Mouse (Mus musculus) induced T-regulatory cell, adult 2 months (primary cell): ENCODE data around the gene Hes7.
"Not testable (repeated sequence)": the region's sequence is repeated elsewhere in the genome, so short reads cannot be mapped to it uniquely, and the experiment has no call there.

Experiments
- DNase-seq: peaks from one replicate; pipeline ENCODE4 v3.0.0-alpha.2; 2012; ENCODE audit warnings: low read depth

Gene Hes7

DNA sequence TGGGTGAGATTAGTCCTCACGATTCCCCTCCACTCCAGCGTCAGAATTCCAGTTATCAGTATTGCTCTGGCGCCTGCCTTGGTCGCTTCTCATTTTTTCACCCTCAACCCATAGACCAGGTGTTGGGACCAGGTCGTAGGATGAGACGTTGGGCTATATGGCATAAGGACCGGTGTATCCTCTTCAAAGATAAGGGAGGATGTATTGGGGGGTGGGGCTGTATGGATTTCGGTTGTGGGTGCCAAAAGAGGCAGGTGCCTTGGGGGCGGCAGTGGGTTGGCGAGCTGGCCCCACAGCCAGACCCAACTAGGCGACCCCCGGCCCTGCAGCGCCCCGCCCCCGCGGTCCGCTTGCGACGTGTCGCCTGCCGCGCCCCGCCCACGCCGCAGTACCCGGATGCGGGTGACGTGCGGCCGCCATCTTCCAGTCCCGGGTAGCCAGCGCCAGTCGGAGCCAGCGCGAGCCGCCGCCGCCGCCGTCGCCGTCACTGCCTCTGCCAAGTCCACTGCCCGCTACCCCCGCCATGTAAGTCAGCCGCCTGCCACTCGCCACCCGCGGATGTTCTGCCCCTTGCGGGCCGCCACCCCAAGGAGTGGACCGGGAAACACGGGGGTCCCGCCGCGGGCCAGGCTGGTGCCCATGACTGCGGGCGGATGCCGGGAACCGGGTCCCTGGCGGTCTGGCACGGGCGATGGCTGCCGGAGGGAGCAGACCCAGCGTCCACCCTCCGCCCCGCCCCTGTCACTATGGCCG lies 31.9 kb upstream of the Hes7 start, which contains the start of gene Vamp2:
TSS of gene Vamp2 (plus strand) at position 388 of the 753 bp plus-strand sequence.
- DNase-seq: peak; percentile 94

DNA sequence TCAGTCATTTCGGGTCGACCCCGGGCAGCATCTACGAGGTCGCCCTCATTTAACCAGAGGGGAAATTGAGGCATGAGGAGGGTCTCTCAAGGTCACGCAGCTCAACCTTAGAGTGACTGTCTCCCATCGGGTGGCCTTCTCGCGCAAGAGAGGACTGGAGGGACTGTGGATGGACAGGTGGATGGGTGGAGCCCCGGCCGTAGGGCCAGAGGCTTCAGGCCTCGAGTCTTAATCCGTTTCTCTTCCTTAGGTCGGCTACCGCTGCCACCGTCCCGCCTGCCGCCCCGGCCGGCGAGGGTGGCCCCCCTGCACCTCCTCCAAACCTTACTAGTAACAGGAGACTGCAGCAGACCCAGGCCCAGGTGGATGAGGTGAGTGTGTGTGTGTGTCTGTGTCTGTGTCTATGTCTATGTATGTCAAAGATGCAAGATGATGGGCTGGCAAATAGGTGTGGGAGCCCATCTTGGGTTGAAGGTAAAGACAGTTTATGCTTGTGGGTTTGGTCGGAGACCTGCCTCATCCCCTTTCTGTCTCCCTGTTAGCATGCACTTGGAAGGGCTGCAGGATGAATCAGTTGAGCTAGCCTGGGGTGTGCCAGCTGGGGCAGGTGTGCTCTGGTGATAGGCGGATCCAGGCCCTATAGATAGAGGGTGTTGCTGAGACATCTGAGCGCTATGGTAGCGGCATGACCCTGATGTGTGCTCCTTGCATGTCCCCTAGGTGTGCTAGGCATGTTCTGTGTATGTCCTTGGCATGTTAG lies 31.2 kb upstream of the Hes7 start:
- peak; percentile 60 for DNase-seq

DNA sequence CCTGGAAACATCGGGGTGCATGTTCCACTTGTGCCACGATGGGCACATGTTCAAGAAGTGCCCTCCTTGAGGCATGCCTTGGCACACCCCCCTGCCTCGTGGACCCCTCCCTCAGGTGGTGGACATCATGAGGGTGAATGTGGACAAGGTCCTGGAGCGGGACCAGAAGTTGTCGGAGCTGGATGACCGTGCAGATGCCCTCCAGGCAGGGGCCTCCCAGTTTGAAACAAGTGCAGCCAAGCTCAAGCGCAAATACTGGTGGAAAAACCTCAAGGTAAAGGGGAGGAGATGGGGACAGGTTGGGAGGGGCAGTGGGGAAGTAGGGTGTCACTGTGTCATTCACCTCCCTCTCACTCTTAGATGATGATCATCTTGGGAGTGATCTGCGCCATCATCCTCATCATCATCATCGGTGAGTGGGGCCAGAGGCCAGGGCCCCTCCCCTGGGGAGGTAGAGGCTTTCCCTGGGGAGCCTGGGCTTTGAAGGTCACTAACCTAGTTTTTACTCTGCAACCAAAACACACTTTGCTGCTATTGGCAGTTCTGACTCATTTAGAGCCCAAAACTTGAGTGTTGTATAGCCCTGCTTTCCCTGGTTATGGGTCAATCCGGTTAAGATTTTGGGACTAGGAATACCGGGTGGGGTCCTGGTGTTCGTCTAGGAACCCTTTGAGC lies 30.5 kb upstream of the Hes7 start:
- no peak for DNase-seq

DNA sequence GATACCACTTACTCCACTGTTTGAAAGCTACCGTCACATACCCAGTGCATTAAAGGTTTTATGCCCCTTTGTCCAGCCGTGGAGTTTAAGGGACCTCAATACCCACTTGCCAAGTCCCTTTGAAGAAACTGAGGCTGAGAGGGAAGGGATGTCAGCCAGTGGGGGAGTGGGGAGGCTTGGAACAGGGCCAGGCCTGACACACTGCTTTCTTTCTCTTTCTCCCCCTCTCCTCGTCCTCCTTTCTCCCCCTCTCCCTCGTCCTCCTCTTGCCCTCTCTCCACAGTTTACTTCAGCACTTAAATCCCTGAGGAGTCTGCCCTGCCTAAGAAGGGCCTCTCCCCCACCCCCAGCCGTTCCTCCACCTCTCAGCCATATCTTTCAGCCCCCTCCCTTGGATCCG lies 29.8 kb upstream of the Hes7 start:
- DNase-seq: no peak

DNA sequence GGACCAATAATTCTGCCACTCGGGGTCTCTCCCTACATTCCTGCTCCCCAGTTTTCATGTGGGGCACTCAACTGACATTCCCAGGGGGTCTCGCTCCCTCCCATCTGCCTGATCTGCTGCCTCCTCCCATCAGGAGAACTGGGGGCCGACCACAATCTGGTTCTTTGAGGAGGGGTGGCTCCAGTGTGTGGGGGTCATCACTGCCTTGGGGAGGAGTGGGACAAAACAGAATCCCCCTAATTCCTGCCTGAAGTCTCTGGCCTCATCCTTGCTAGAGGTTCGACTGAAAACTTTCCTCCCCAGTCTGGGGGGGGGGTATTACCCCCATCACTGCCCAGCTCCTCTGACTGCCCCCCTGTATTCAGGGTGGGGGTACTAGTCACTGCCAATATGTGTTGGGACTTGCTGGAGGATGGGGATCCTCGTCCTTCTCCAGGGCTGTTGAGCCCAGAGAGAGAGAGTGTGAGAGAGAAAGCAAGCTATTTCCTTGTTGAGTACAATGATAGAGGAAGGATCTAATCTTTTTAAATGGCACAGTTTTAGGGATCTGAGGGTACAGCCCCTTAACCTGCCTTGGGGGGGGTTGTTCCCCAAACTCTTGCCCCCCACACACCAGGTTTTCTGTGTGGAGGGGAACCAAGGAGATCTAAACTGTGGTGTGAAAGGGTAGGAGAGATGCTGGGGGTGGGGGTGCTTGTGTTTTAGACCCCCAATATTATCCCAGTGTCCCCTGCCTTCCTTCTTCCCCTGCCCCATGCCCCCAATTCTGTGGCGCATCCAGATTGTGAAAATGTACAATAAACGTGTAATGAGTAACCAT lies 28.4 kb upstream of the Hes7 start:
- no peak for DNase-seq

DNA sequence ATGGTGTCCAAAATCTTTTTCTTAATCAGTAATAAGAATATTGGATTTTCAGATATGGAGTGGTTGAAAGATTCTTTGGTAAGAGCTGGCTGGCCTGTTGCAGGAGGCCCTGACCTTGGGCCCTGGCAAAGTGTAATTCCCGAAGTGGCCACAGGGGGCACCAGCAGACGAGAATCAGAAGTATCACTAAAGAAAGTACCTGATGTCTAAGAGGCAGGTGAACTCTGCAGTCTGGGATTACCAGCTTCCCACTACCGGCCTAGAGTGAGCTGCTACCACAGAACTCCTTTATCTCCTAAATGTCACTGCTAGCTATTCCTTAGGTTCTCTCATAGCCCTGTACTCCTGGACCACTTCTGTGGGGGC lies 27.8 kb upstream of the Hes7 start:
- DNase-seq: peak; percentile 94

DNA sequence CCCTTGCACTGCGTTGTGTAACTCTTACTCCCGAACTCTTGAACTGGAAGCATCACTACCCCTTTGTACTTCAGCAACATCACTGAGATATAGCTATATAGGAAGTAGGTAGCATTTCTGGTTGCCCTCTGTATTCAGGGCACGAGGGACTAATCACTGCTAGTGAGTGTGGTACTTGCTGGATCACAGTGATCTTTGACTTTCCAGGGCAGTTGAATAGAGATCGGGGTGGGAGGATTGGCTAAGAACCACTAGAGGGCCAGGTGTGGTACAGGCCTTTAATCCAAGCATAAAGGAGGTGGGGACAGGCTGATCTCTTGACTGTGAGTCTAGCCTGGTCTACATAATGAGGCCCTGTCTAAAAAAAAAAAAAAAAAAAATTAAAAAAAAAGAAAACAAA lies 27.3 kb upstream of the Hes7 start:
- peak; percentile 76 for DNase-seq

DNA sequence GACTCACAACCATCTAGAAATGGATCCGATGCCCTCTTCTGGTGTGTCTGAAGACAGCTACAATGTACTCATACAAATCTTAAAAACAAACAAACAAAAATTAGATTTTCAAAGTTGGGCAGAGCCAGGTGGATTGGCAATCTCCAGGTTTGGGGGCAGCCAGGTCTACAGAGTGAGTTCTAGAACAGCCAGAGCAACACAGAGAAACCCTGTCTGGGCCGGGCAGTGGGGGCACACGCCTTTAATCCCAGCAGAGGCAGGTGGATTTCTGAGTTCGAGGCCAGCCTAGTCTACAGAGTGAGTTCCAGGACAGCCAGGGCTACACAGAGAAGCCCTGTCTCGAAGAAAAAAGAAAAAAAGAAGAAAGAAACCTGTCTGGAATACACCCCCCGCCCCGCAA lies 26.3 kb upstream of the Hes7 start:
- not testable (repeated sequence) for DNase-seq

DNA sequence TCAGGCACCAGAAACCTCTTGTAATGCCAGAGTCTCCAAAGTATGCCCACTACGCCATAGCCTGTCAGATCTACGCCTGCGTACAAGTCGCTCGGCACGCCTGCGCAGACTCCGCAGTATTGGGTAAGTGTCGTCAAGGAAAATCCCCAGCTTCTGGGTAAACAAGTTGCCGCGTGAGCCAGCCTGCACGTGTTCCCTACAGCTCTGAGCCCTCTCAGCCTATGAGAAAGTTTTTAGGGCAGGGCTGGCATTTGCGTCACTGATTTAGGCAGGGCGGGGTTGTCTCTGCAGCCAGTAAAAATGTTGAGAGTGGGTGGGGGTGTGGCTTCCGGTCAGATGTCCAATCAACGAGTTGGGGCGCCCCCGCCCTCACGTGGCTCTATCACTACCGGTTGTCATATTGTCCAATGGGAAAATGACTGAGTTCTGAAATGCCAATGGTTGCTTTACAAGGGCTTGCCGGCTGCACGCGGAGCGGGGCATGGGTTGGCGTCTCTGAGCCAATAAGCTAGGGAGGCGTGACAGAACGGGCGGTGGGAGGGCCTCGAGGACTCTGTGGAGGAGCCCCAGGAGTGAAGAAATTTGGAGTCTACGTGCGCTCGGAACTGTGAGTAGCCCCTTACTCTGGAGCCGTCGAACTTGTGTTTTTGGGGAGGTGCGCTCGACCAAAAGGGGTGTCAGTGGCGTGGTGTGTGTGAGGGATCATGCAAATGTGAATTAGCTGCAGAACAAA lies 25.3 kb upstream of the Hes7 start, which contains the start of gene Per1:
TSS of gene Per1 (plus strand) at position 521 of the 733 bp plus-strand sequence.
- DNase-seq: peak; percentile 100

DNA sequence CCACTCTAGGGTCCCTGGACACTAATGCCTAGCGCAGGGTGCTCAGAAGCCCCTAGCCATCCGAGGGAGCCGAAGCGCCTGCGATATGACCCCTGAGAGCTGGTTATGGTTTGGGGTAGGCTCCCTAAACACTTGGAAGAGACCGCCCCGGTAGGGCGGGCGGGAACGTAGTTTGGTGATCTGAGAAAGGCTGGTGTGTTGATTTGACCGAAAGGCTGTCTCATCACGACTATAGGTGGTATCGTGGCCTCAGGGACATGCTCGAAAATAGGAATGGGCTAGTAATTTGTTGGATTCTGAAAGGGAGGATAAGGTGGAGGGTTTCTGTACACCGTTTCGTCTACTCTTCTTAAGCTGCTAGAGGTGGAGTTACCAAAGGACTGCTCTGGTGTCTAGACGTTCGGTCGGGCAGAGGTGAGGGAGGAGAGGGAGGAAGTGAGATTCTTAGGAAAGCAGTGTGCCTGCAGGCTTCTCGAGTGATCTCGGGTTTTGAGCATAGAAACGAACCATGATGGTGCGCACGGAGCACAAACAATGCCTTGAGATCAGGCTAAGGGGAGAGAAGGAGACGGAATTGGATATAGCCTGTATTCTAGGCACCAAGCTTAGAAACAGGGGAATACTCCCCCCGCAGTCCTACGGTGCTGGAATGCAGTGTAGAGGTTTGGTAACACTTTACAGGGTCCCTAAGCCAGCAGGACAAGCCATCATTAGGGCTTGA lies 24.5 kb upstream of the Hes7 start:
- peak; percentile 83 for DNase-seq

DNA sequence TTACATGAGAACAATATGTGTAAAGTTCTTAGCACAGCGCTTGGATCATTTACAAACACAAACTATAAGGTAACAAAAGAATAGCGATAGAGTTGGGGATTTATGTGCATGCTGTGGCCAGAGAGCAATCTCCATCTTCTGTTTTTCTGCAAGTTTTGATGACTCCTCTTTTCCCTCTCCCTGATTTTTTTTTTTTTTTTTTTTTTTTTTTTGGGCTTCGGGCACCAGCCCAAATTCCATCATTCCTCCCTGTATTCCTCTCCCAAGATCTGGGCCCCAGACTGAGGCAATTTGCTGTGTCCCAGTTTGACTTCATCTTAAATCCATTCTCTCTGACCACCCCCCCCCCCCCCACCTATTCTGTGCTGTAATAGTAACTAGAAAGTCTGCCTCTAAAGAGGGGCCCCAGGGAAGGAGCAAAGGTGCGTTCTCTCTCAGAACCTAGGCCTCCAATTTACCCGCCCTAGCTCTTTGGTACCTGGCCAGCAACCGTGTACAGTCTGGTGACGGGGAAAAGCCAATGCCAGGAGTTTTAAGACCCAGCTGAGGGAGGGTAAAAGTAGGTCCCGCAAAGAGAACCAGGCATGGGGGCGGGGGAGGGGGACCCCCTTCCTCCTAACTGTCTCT lies 23.7 kb upstream of the Hes7 start:
- no peak for DNase-seq

DNA sequence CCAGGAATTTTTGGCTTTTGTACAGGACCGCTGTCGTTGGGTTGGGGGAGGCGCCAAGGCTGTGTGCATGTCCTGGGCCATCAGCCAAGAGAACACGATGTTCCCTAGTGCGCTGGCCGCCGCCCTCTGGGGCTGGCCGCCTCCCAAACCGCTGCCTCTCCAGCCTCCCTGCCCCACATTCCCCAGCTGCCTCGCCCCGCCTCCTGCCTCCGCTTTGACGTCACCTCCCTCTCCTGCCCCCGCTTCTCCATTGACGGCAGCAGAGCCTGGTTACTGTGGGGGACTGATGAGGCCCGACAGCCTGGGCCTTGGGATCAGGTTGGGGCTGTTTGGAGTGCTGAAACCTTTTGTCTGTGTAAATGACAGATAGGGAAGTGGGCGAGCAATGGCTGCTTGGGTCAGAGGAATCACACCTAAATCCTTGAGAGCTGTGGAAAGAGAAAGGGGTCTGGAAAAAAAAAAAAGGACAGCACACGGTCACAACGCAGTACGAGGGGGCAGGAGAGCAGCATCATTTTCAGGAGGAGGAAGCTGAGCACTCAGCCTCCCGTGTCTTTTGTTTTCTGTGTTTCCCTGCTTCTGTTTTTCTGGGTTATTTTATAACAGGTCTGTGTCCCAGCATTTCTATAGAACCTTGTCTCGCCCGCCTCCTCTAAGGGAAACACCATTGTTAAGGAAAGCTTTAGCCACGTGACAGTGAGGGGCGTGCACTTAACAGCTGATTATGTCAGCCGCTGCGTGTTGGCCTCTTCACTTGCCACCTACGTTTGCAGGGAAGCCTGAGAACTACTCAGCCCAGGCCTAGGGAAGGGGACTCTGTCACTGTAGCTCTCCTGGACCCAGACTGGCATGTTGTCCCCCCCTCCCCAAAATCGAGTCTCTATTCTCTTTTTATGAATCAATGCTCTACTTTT lies 23.0 kb upstream of the Hes7 start:
- DNase-seq: peak; percentile 93

DNA sequence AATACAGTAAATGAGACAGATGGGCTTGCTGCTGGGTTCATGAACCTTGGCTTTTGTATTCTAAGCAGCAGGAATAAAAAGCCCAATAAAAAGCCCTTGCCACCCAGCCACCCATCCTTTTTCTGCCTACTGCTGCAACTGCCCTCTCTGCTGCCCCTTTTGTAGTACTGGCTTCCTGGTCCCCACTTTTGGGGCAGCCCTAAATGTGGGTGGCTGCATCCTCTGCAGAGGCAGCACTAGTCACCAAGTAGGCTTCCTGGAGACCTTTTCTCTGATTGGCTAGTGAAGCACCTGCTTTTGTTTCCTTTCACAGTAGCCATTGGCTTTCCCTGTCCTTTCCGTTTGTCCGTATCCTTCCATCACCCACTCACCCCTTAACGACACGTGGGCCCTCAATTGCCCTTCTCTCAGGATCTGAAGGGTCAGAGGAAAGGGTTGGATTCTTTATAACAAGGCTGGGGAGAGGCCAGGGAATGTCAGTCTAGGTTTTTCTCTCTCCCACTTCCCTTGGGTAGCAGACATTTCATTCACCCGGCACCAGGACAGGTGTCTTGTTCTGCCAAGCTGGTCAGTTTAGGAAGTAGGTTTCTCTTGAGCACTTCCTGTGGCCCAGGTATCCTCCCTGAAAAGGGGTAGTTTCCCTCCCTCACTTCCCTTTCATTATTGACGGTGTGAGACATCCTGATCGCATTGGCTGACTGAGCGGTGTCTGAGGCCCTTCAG lies 22.0 kb upstream of the Hes7 start:
- DNase-seq: peak; percentile 90

DNA sequence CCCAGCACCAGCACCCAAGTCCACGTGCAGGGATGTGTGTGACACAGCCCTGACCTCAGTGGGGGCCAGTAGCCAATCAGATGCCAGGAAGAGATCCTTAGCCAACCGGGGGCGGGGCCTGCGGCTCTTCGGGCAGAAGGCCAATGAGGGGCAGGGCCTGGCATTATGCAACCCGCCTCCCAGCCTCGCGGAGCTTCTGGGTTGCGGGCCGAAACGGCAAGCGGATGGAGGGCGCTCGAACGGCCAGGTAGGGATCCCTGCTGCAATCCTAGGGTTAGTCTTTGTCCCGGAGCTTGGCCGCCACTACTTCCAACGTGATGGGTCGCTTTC lies 21.5 kb upstream of the Hes7 start:
- peak; percentile 98 for DNase-seq

DNA sequence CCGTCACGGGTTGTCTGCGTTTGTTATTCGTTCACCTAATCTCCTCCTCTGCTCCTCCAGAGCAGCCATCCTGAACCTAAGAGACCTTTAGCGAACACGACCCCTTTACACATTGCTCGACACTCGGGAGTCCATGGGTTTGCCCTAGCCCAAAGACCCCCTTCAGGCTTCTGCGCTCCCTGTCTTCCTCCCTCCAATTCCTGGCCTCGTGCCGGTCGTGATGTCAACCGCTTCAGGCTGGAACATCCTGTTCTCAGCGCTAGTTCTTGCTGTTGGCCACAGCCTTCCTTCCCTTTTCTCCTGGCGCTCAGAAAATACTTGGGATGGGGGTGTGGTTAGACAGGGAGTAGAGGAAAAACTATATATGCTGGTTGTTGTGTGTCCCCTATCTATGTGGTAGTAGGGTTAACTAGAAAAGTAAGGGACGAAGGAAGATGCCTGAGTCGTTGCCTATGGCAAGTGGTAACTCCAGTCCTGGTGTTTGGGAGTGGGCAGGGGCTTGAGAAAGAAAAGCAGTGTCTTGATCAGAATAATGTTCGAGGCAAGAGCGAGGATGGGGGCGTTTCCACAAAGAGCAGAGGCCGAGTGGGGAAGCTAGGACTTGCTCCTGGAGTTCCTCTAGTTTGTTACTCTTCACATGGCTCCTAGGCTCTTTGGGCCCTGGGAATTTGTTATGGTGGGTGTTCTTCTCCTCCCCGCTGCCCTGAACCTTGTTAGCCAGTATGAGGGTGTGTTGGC lies 20.9 kb upstream of the Hes7 start:
- no peak for DNase-seq

DNA sequence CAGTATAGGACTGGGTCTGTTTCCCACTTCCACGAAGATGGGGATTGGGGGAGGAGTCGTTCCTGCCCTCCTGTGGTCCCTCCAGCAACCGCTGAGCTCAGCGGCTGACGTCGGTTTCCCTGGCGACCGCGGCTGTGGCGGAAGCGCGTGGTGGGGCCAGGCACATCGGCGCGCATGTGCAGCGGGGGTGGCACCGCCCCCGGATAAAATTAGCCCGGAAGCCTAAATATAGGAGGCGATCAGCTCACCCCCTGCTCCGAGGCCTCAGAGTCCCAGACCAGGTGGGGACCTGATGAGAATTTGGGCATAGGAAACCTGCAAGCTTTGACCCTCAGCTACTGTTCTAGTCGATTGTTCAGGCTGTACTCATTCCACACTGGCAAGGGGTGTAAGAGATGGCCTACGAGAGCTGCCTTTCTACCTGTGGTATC lies 20.3 kb upstream of the Hes7 start:
- DNase-seq: peak; percentile 97

DNA sequence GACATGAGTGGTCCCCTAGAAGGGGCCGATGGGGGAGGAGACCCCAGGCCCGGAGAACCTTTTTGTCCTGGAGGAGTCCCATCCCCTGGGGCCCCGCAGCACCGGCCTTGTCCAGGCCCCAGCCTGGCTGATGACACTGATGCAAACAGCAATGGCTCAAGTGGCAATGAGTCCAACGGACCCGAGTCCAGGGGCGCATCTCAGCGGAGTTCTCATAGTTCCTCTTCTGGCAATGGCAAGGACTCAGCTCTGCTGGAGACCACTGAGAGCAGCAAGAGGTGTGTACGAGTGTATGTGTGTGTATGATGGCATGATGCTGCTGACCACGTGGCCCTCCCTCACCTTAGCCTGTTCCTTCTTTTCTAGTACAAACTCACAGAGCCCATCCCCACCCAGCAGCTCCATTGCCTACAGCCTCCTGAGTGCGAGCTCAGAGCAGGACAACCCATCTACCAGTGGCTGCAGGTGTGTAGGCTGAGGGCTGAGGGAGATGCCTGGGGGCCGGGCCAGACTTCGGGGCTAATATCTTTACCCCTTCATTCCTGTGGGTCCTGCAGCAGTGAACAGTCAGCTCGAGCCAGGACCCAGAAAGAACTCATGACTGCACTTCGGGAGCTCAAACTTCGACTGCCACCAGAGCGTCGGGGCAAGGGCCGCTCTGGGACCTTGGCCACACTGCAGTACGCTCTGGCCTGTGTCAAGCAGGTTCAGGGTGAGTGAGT lies 19.4 kb upstream of the Hes7 start:
- DNase-seq: no peak
